In the genomic region with DNA sequence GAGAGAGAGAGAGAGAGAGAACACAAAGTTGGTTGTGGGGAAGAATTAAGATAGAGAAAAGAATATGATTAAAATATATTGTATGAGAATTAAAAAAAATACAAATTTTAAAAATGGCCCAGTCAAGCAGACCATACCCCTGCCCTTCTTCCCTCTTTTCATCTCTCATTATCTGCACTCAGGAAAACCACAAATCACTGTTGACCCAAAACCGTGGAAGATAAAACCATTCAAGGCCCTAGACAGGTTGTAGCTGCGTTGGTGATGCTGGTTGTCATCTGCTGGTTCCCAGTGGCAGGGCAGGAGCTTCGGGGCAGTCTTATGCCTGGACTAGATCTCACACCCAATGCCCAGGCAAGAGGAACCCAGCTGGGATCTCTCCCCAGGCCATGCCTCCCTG, we compare ENCODE assay signal across 9 mouse cellular contexts.
DNase-seq lines count a peak whose midpoint lies in the region; ATAC-seq and TF ChIP-seq lines count a peak whose summit lies in the region.
"Had no signal": no experiment of that assay in that cellular context is flagged by ENCODE, and none has a peak within 500 bp of the region (broad histone marks: within the 10 kb centered on the region; RNA-seq: fewer than 3 reads in every experiment).

No protein-coding gene starts in this region.

- no peaks in the 10 kb centered on the region for H3K36me3 ChIP-seq in forebrain, embryonic 10.5 days (replicated peaks)
- H3K36me3 ChIP-seq in forebrain, postnatal 0 days (ENCODE audit: insufficient read depth): no peaks in the 10 kb centered on the region
- H3K36me3 ChIP-seq in liver, adult 2 months (ENCODE audit: control insufficient read depth, insufficient read depth, low read length): no peaks in the 10 kb centered on the region
- H3K36me3 ChIP-seq in hindbrain, embryonic 16.5 days (ENCODE audit: control insufficient read depth, insufficient read depth, low read length): no peaks in the 10 kb centered on the region
- no peaks in the 10 kb centered on the region for H3K36me3 ChIP-seq in midbrain, embryonic 13.5 days

- WGBS in forebrain, embryonic 10.5 days: 65% methylated on average over 3 of the region's 3 CpGs
- WGBS in forebrain, postnatal 0 days: 75% methylated on average over 3 of the region's 3 CpGs
- 70% methylated on average over 3 of the region's 3 CpGs for WGBS in liver, adult 2 months
- WGBS in hindbrain, embryonic 16.5 days: 59% methylated on average over 3 of the region's 3 CpGs
- 63% methylated on average over 3 of the region's 3 CpGs for WGBS in midbrain, embryonic 13.5 days

- DNase-seq in forebrain, embryonic 10.5 days (ENCODE audit: extremely low spot score, low spot score): no peak
- no peak for DNase-seq in forebrain, postnatal 0 days
- DNase-seq in liver, adult 2 months (ENCODE audit: extremely low read depth, low read depth, low spot score): no peak
- DNase-seq in liver (no peak), adipocyte (ENCODE audit: low spot score) (no peak)
- DNase-seq in cerebellum, adult 18-20 months: no peak
- DNase-seq: cerebellum, adult 11-12 months had no signal

- no peak for TF ChIP-seq CTCF in forebrain, postnatal 0 days (IDR thresholded peaks at IDR 0.05; ENCODE audit: low read depth)
- no peak for TF ChIP-seq CTCF in liver, adult 2 months (IDR thresholded peaks at IDR 0.05; ENCODE audit: low read depth, low read length)

- no peak overlapping the region for H3K4me2 ChIP-seq in forebrain, postnatal 0 days (ENCODE audit: low read depth)
- no peak overlapping the region for H3K4me2 ChIP-seq in hindbrain, embryonic 16.5 days (ENCODE audit: low read length)
- peak overlapping the region; percentile 45; the same call in 1 of the 2 replicates for H3K4me2 ChIP-seq in midbrain, embryonic 13.5 days (replicated peaks)

- no peak overlapping the region for H3K4me3 ChIP-seq in forebrain, embryonic 10.5 days
- no peak overlapping the region for H3K4me3 ChIP-seq in forebrain, postnatal 0 days (ENCODE audit: low read depth, low read length)
- no peak overlapping the region for H3K4me3 ChIP-seq in liver, adult 2 months (ENCODE audit: insufficient read depth, low read depth, low read length)
- no peak overlapping the region for H3K4me3 ChIP-seq in hindbrain, embryonic 16.5 days (ENCODE audit: low read length)
- H3K4me3 ChIP-seq in midbrain, embryonic 13.5 days (replicated peaks): no peak overlapping the region

- H3K9ac ChIP-seq in forebrain, postnatal 0 days: no peak overlapping the region
- H3K9ac ChIP-seq in liver, adult 2 months (ENCODE audit: low read depth, low read length): no peak overlapping the region
- peak overlapping the region; percentile 36; the same call in 1 of the 2 replicates for H3K9ac ChIP-seq in hindbrain, embryonic 16.5 days (ENCODE audit: low read depth, low read length)
- 0 out of 2 replicates have a peak overlapping the region, but pooled peaks have one; percentile 28 for H3K9ac ChIP-seq in midbrain, embryonic 13.5 days (replicated peaks)

- TF ChIP-seq POLR2A in liver, adult 2 months (IDR thresholded peaks at IDR 0.05; ENCODE audit: extremely low read depth, insufficient read depth, low read length): no peak

- no peaks in the 10 kb centered on the region for H3K79me2 ChIP-seq in liver, adult 2 months (ENCODE audit: control insufficient read depth, insufficient read depth, low read length)

- ATAC-seq in forebrain, postnatal 0 days: no peak
- ATAC-seq in hindbrain, embryonic 16.5 days: no peak
- 0 out of 2 replicates have a peak, but pooled peaks have one; percentile 9 for ATAC-seq in midbrain, embryonic 13.5 days

- H3K27me3 ChIP-seq in forebrain, embryonic 10.5 days (ENCODE audit: poor library complexity, severe bottlenecking): no peaks in the 10 kb centered on the region
- H3K27me3 ChIP-seq in forebrain, postnatal 0 days (ENCODE audit: insufficient read depth, low read length): no peaks in the 10 kb centered on the region
- H3K27me3 ChIP-seq in liver, adult 2 months (ENCODE audit: control insufficient read depth, insufficient read depth, low read length): no peaks in the 10 kb centered on the region
- H3K27me3 ChIP-seq in hindbrain, embryonic 16.5 days (replicated peaks; ENCODE audit: control insufficient read depth, insufficient read depth, low read length): no peaks in the 10 kb centered on the region
- H3K27me3 ChIP-seq in midbrain, embryonic 13.5 days: no peaks in the 10 kb centered on the region

- H3K27ac ChIP-seq in forebrain, embryonic 10.5 days: peak overlapping the region; percentile 88
- no peak overlapping the region for H3K27ac ChIP-seq in forebrain, postnatal 0 days (ENCODE audit: low read depth, low read length)
- peak overlapping the region; percentile 85 for H3K27ac ChIP-seq in liver, adult 2 months (replicated peaks; ENCODE audit: insufficient read depth, low read depth, low read length)
- H3K27ac ChIP-seq in hindbrain, embryonic 16.5 days (ENCODE audit: low read depth, low read length): 0 out of 2 replicates have a peak overlapping the region, but pooled peaks have one; percentile 64
- peak overlapping the region; percentile 76 for H3K27ac ChIP-seq in midbrain, embryonic 13.5 days

- H3K4me1 ChIP-seq in forebrain, embryonic 10.5 days: peaks cover 62% of the 10 kb centered on the region
- peaks cover 10% of the 10 kb centered on the region; the same call in 1 of the 2 replicates for H3K4me1 ChIP-seq in forebrain, postnatal 0 days (ENCODE audit: insufficient read depth)
- peaks cover 13% of the 10 kb centered on the region for H3K4me1 ChIP-seq in liver, adult 2 months (ENCODE audit: control insufficient read depth, insufficient read depth, low read length)
- H3K4me1 ChIP-seq in hindbrain, embryonic 16.5 days (ENCODE audit: control insufficient read depth, insufficient read depth, low read depth, low read length): peaks cover 23% of the 10 kb centered on the region
- peaks cover 49% of the 10 kb centered on the region for H3K4me1 ChIP-seq in midbrain, embryonic 13.5 days (replicated peaks)

- no peaks in the 10 kb centered on the region for H3K9me3 ChIP-seq in forebrain, embryonic 10.5 days
- no peaks in the 10 kb centered on the region for H3K9me3 ChIP-seq in forebrain, postnatal 0 days (ENCODE audit: low read length)
- H3K9me3 ChIP-seq in hindbrain, embryonic 16.5 days (ENCODE audit: control insufficient read depth, low read length): no peaks in the 10 kb centered on the region
- H3K9me3 ChIP-seq in midbrain, embryonic 13.5 days: no peaks in the 10 kb centered on the region

Comparison
In these comparisons a context has a peak if more than half of its experiments do, and no peak if none do; other contexts are left out.
1. H3K9ac ChIP-seq: peak in hindbrain, embryonic 16.5 days (single experiment) and midbrain, embryonic 13.5 days (single experiment); none in forebrain, postnatal 0 days (single experiment) and liver, adult 2 months (single experiment).